Mouse (Mus musculus) midbrain, embryonic 15.5 days (tissue): ENCODE measurements at regions not wholly inside any gene's neighbourhood (a gene's known extent, or its start where the extent isn't known, plus 50 kb on each side); places are given as distances from the start of the nearest gene placed in this dataset.

ENCODE experiments used
- ATAC-seq: fragments of 200-750 bp; cut with Nextera tagmentation; replicated peaks from 2 replicates; pipeline ENCODE4 v1.8.0; 2017; ENCODE audit warnings: moderate TSS enrichment
- H3K27ac ChIP-seq: fragments of 300-500 bp; sonication (generic); 2 replicates; pipeline ENCODE4 v1.5.1; 2015; ENCODE audit warnings: mild to moderate bottlenecking, inconsistent platforms
- H3K27me3 ChIP-seq: fragments of 300-500 bp; sonication (generic); replicated peaks from 2 replicates; pipeline ENCODE4 v1.6.1; 2015; ENCODE audit warnings: inconsistent platforms
- H3K36me3 ChIP-seq: fragments of 300-500 bp; sonication (generic); replicated peaks from 2 replicates; pipeline ENCODE4 v1.6.1; 2015; ENCODE audit warnings: inconsistent platforms
- H3K4me1 ChIP-seq: fragments of 300-500 bp; sonication (generic); 2 replicates; pipeline ENCODE4 v1.6.1; 2015; ENCODE audit warnings: inconsistent platforms
- H3K4me2 ChIP-seq: fragments of 300-500 bp; sonication (generic); 2 replicates; pipeline ENCODE4 v1.6.1; 2015; ENCODE audit warnings: inconsistent platforms, mild to moderate bottlenecking, moderate library complexity
- H3K4me3 ChIP-seq: fragments of 300-500 bp; sonication (generic); 2 replicates; pipeline ENCODE4 v1.5.1; 2015; ENCODE audit warnings: mild to moderate bottlenecking, inconsistent platforms
- H3K9ac ChIP-seq: fragments of 300-500 bp; sonication (generic); 2 replicates; pipeline ENCODE4 v1.6.1; 2015; ENCODE audit warnings: mild to moderate bottlenecking, inconsistent platforms
- H3K9me3 ChIP-seq: fragments of 300-500 bp; sonication (generic); 2 replicates; pipeline ENCODE4 v1.6.1; 2016; ENCODE audit warnings: inconsistent platforms
- WGBS: fragments of 180-500 bp; shearing (Covaris S2); methylation state at CpG from one replicate; pipeline ENCODE4 v1.1.7; 2015; ENCODE audit warnings: mixed read lengths; 5-methylcytosine and 5-hydroxymethylcytosine counted together

GRCm38 (mm10) chr2:174532671-174533363 is 59.9 kb upstream of the Prelid3b start:
- peak; percentile 93 for ATAC-seq
- no peaks in the 10 kb centered on the region for H3K9me3 ChIP-seq
- H3K27ac ChIP-seq = no peak overlapping the region
- no peaks in the 10 kb centered on the region for H3K4me1 ChIP-seq
- H3K4me2 ChIP-seq = no peak overlapping the region
- H3K9ac ChIP-seq = no peak overlapping the region
- no peaks in the 10 kb centered on the region for H3K27me3 ChIP-seq
- WGBS = 59% methylated on average over 12 of the region's 12 CpGs
- H3K4me3 ChIP-seq = no peak overlapping the region
- no peaks in the 10 kb centered on the region for H3K36me3 ChIP-seq

DNA sequence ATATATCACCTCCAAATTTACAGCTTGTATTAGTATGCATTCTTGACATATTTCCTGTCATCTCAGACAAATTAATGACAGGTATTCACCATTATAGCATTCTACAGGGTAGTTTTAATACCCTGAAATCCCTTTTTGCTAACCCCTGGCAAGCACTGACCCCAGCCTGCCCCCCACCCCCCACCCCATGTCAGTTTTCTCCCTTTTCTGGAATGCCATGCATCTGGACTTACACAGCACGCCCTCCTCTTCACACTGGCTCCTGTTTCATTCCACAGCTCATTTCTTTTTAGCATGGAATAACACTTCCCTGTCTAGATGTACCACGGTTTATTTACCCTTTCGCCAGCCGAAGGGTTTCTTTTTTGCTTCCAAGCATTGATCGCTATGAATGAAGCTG is 67.8 kb upstream of the Prelid3b start:
- Histone ChIP-seq H3K9me3 (peaks cover 4% of the 10 kb centered on the region), H3K4me2 (no peak overlapping the region), H3K27ac (no peak overlapping the region), H3K27me3 (no peaks in the 10 kb centered on the region), H3K9ac (no peak overlapping the region), H3K36me3 (no peaks in the 10 kb centered on the region), H3K4me3 (no peak overlapping the region), H3K4me1 (no peaks in the 10 kb centered on the region)
- WGBS = 88% methylated on average over 5 of the region's 5 CpGs
- no peak for ATAC-seq

- Histone ChIP-seq H3K9me3 (peaks cover 3% of the 10 kb centered on the region), H3K9ac (no peak overlapping the region), H3K4me2 (no peak overlapping the region), H3K27ac (no peak overlapping the region), H3K4me1 (no peaks in the 10 kb centered on the region), H3K36me3 (no peaks in the 10 kb centered on the region), H3K27me3 (no peaks in the 10 kb centered on the region), H3K4me3 (no peak overlapping the region)
- ATAC-seq = no peak
- WGBS = 89% methylated on average over 3 of the region's 3 CpGs
These were observed 74.3 kb upstream of the Prelid3b start for GRCm38 (mm10) chr2:174547207-174547606.

DNA sequence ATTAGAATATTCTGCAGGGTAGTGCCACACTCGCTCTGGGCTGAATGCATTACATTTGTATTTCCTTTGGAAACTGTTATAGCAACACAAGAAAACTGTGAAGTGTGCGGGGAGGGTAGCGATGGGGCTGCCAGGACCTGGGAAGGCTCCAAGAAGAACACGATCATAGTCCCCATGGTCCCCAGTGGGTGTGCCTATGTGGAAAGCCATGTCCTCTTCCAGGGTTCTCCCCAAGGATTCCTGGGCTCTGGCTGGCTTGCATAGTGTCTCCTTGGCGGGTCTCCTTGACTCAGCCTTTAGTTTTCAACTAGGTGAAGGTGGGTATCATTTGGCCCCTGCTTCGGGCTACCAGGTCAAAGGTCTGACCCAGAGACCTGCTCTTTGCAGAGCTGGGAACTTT is 74.8 kb upstream of the Prelid3b start:
- H3K27ac ChIP-seq = no peak overlapping the region
- H3K4me3 ChIP-seq = no peak overlapping the region
- no peaks in the 10 kb centered on the region for H3K9me3 ChIP-seq
- no peak overlapping the region for H3K4me2 ChIP-seq
- H3K27me3 ChIP-seq = no peaks in the 10 kb centered on the region
- WGBS = 90% methylated on average over 6 of the region's 6 CpGs
- no peak for ATAC-seq
- H3K9ac ChIP-seq = no peak overlapping the region
- no peaks in the 10 kb centered on the region for H3K36me3 ChIP-seq
- H3K4me1 ChIP-seq = no peaks in the 10 kb centered on the region

- H3K4me3 ChIP-seq = no peak overlapping the region
- no peaks in the 10 kb centered on the region for H3K9me3 ChIP-seq
- H3K36me3 ChIP-seq = no peaks in the 10 kb centered on the region
- no peak overlapping the region for H3K9ac ChIP-seq
- H3K27ac ChIP-seq = no peak overlapping the region
- 79% methylated on average over 4 of the region's 4 CpGs for WGBS
- H3K4me1 ChIP-seq = no peaks in the 10 kb centered on the region
- no peaks in the 10 kb centered on the region for H3K27me3 ChIP-seq
- H3K4me2 ChIP-seq = no peak overlapping the region
- ATAC-seq = no peak
These were observed 75.9 kb upstream of the Prelid3b start for GRCm38 (mm10) chr2:174548776-174549175.

- Histone ChIP-seq H3K9me3 (no peaks in the 10 kb centered on the region), H3K4me3 (no peak overlapping the region), H3K4me1 (no peaks in the 10 kb centered on the region; the same call in 1 of the 2 replicates), H3K9ac (no peak overlapping the region), H3K27ac (no peak overlapping the region), H3K27me3 (no peaks in the 10 kb centered on the region), H3K36me3 (no peaks in the 10 kb centered on the region), H3K4me2 (no peak overlapping the region)
- ATAC-seq = no peak
- 94% methylated on average over 11 of the region's 11 CpGs for WGBS
These were observed 82.9 kb upstream of the Prelid3b start for GRCm38 (mm10) chr2:174555778-174556177.

DNA sequence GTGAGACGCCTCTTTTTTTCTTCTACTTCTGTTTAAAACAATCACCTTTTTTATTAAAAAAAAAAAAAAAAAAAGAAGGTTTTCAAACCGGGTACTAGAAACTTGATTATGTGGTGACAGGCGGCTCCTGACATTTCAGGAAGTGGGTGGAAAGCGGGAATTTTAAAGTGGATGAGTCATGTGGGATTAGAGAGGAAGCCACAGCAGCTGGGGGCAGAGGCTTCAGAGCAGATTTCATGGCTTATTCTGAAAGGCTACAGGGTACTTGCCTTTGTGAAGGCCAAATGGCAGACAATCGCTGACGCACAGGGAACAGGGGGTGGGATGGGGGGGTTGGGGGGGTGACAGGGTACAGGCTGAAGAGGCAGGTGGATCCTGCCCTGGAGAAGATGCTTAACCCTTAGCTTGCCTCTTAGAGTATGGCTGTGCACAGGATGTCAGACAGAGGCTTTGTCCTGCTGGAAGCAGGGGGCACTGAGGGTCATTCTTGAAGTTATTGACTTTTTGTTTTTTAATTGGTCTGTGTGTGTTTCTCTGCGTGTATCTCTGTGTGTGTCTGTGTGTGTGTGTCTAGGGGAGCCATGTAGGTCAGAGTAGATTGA is 81.4 kb upstream of the Zfp831 start:
- Histone ChIP-seq H3K27me3 (no peaks in the 10 kb centered on the region), H3K4me1 (peaks cover 15% of the 10 kb centered on the region), H3K9ac (no peak overlapping the region), H3K36me3 (no peaks in the 10 kb centered on the region), H3K9me3 (no peaks in the 10 kb centered on the region), H3K4me2 (no peak overlapping the region), H3K4me3 (no peak overlapping the region), H3K27ac (no peak overlapping the region)
- WGBS = 20% methylated on average over 7 of the region's 7 CpGs
- ATAC-seq = no peak

DNA sequence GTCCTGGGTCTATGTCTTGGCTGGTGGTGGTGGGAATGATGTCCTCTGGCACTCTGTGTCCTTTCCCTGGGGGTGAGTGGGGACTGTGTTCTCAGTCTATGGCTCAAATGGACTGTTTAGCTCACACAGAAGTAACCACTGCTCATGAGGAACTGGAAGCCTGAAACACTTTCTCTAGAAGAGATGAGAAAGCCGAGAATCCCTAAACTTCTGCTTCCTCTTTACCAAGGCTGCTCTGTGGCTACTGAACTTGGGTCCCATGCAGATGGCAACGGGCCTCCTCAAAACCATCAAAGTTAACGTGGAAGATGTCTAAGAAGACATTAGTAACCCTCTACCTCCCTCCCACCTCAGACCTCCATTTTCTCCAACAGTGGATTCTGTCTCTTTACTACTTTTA is 79.4 kb upstream of the Zfp831 start:
- H3K36me3 ChIP-seq = no peaks in the 10 kb centered on the region
- 98% methylated on average over 3 of the region's 3 CpGs for WGBS
- H3K27ac ChIP-seq = no peak overlapping the region
- ATAC-seq = no peak
- no peak overlapping the region for H3K4me2 ChIP-seq
- H3K4me3 ChIP-seq = no peak overlapping the region
- H3K4me1 ChIP-seq = peaks cover 15% of the 10 kb centered on the region
- H3K9ac ChIP-seq = no peak overlapping the region
- no peaks in the 10 kb centered on the region for H3K9me3 ChIP-seq
- no peaks in the 10 kb centered on the region for H3K27me3 ChIP-seq

DNA sequence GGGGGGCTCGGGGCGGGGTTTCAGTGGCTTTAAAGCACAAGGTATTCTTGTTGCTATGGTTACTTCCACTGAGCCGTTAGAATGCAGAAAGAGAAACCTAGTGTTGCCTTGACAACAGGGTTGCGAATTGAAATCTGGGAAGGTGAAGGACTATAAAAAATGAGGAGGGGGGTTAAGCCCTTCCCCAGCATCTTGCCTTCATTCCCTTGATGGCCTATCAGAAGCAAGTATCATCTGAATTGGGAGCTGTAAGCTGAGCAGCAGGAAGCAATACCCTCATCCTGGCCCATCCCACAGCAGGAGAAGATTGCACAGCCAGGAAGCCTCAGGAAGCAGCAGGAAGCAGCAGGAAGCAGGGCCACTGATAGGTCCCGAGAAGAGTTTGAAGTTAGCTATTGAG is 78.5 kb upstream of the Zfp831 start:
- no peaks in the 10 kb centered on the region for H3K27me3 ChIP-seq
- peak; percentile 92 for ATAC-seq
- H3K4me1 ChIP-seq = peaks cover 15% of the 10 kb centered on the region
- no peaks in the 10 kb centered on the region for H3K36me3 ChIP-seq
- peak overlapping the region; percentile 76 for H3K27ac ChIP-seq
- no peak overlapping the region for H3K4me3 ChIP-seq
- WGBS = 9% methylated on average over 5 of the region's 5 CpGs
- no peak overlapping the region for H3K9ac ChIP-seq
- H3K9me3 ChIP-seq = no peaks in the 10 kb centered on the region
- 0 out of 2 replicates have a peak overlapping the region, but pooled peaks have one; percentile 6 for H3K4me2 ChIP-seq

GRCm38 (mm10) chr2:174565891-174566290 is 77.4 kb upstream of the Zfp831 start:
- no peaks in the 10 kb centered on the region for H3K27me3 ChIP-seq
- H3K36me3 ChIP-seq = no peaks in the 10 kb centered on the region
- H3K27ac ChIP-seq = peak overlapping the region; percentile 76; the same call in 1 of the 2 replicates
- H3K4me3 ChIP-seq = no peak overlapping the region
- WGBS = 84% methylated on average over 7 of the region's 7 CpGs
- H3K9ac ChIP-seq = no peak overlapping the region
- ATAC-seq = no peak
- no peaks in the 10 kb centered on the region for H3K9me3 ChIP-seq
- peaks cover 15% of the 10 kb centered on the region for H3K4me1 ChIP-seq
- H3K4me2 ChIP-seq = no peak overlapping the region

DNA sequence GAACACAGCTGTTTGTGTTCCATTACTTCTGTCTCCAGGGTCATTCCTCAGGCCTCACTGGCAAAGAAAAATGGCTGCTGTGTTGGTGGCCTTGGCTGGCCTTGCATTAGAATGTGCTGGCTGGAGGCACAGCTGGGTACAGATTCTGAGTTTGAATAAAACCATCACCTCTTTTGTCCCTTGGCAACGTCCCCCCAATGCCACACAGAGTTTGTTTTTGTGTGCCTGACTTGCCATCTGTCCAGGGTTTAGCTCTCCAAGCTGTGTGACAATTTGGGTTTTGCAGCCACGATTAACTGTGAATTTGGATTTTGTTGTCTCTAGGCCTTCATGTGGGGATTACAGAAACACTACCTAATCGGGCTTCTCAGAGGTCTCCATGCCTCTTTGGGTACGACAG is 76.6 kb upstream of the Zfp831 start:
- no peaks in the 10 kb centered on the region for H3K27me3 ChIP-seq
- peaks cover 14% of the 10 kb centered on the region for H3K4me1 ChIP-seq
- H3K4me2 ChIP-seq = no peak overlapping the region
- no peak for ATAC-seq
- H3K9me3 ChIP-seq = no peaks in the 10 kb centered on the region
- H3K36me3 ChIP-seq = no peaks in the 10 kb centered on the region
- no peak overlapping the region for H3K27ac ChIP-seq
- no peak overlapping the region for H3K4me3 ChIP-seq
- H3K9ac ChIP-seq = no peak overlapping the region
- WGBS = 40% methylated on average over 4 of the region's 4 CpGs

DNA sequence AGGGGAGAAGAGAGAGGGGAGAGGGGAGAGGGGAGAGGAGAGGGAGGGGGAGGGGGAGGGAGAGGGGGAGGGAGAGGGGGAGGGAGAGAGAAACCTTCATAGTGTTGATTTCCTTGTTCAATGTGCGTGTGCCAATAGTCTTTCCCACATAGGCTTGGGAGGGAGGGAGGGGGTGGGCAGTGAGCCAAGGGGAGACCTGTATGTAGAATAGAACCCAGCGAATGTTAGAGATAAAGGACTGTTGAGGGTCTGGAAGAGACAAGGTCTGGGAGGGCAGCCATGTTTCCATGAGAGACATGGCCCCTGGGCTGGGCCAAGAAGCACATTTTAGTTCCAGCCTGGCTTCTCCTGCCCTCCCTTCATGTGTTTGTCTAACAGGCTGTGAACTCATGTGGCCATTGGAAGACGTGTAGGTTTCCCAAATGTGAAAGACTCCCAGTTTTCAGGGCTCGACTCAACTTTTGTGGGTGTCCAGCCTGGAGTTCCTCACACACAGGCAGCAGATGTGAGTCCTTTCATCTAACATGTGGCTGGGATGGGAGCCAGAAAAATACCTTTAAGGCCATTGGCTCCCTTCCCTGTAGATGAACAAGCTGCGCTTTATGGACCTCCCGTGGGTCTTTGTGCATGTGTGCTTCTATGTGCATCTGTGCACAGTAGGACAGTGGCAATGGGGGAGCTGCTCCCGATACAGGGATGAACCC is 68.4 kb upstream of the Zfp831 start:
- Histone ChIP-seq H3K36me3 (no peaks in the 10 kb centered on the region), H3K9ac (no peak overlapping the region), H3K4me1 (no peaks in the 10 kb centered on the region), H3K27ac (no peak overlapping the region), H3K4me3 (no peak overlapping the region), H3K4me2 (no peak overlapping the region), H3K9me3 (no peaks in the 10 kb centered on the region), H3K27me3 (no peaks in the 10 kb centered on the region)
- 78% methylated on average over 7 of the region's 7 CpGs for WGBS
- ATAC-seq = no peak

GRCm38 (mm10) chr2:174575546-174575945 is 67.8 kb upstream of the Zfp831 start:
- Histone ChIP-seq H3K27ac (no peak overlapping the region), H3K36me3 (no peaks in the 10 kb centered on the region), H3K9me3 (no peaks in the 10 kb centered on the region), H3K9ac (no peak overlapping the region), H3K4me3 (no peak overlapping the region), H3K4me2 (no peak overlapping the region), H3K27me3 (no peaks in the 10 kb centered on the region), H3K4me1 (no peaks in the 10 kb centered on the region)
- WGBS = 90% methylated on average over 6 of the region's 6 CpGs
- no peak for ATAC-seq
